Mouse (Mus musculus) left cerebral cortex, postnatal 4 days (tissue): Measurements from ENCODE around the gene Usp42. TPM values are rescaled to one million over a fixed set of nuclear protein-coding genes. Genes with fewer than 3 reads are reported as not detected.

Experiments used
- DNase-seq: peaks from one replicate; pipeline ENCODE4 v3.0.0-alpha.2; 2022
- intact Hi-C: fragments of 180-260 bp; cut with DNase I; formaldehyde crosslinking; loops from one replicate; pipeline ENCODE4 v1.15.1; 2025
- total RNA-seq, 2 experiments: library from RNA; stranded (reverse); gene quantifications; 2 replicates each; pipeline ENCODE4 v1.2.3; 2021

The Usp42 gene
- 10 to 100 TPM; 40.9 to 43.9 TPM for total RNA-seq

GRCm38 (mm10) chr5:143732180-143732891, at the start of gene Usp42:
Usp42 (minus strand) TSS chr5:143732280.
- peak; percentile 98 for DNase-seq
- intact Hi-C loops: no loop called here

DNA sequence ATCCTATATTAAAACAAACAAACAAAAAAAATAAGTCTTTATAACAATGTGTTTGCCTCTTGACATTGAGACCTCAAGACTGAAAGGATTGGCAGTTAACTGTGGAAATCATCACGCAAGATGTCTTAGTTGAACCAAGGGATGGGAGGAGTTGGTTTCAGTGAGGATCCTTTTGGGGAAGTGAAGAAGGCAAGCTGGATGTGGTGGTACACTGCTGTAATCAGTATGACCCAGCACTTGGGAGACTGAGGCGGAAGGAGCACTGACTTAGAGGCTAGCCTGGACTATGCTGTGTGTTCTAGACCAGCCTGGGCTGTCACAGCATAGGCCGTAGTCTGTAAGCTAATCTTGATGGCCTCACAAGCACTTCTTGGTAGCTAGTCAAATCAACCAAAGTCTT, 28.4 kb upstream of the Usp42 start:
- intact Hi-C loops: no loop called here
- no peak for DNase-seq

- no peak for DNase-seq
- intact Hi-C loops: no loop called here
These were observed 27.5 kb upstream of the Usp42 start for GRCm38 (mm10) chr5:143759554-143759953.

DNA sequence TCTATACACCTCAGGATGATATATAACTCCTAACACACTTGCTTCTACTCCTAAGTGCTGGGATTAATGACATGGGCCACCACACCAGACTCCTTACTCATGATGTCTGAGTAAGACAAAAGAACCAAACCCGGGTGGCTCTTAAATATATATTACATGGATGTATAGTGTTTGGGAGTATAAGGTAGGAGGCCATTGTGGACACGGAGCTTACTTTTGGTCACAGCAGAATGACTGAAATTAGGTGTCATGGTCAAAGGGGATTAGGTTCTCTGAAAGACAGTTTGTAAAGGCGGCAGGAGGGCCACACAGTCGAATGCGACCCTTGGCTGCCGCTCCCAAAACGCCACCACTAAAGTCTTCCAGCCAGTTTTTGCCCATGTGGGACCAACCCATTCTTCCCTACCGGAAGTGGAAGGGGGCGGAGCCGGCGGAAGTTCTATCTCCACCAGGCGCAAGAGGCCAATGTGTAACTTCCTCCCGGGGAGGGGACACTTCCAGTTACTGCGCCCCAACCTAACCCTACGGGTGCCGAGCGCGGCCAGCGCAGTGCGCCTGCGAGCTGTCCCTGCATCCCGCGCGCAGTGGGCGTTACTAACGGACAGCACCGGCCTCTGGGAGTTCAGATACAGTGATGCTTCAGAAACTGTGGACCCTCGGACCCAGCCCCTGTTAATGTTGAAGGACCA, 25.8 kb upstream of the Usp42 start:
- intact Hi-C loops: no loop called here
- peak; percentile 91 for DNase-seq

DNA sequence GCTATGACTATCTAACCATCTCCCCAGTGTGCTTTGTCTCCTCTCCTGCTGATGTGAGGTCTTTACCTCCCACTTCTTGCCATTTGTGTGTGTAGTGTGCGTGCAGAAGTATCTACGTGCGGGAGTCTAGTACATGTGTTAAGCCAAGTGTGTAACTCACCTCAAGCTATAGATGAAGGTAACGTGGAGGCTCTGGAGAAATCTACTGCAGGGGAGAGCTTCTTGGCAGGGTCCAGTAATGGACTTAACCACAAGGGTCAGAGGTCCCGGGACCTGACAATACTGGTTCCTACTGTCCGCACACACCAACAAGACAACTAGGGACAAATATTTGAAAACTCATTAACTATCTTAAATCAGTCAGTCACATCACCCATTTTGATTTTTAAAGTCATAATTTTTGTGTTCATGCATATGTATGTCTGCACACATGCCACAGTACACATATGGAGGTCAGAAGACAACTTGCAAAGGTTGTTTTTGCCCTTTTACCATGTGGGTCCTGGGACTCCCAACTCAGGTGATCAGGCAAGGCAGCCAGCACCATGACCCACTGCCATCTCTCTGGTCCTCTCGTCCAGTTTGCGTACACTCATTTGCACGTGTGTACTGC, 23.6 kb upstream of the Usp42 start:
- DNase-seq: no peak
- intact Hi-C loops: no loop called here

DNA sequence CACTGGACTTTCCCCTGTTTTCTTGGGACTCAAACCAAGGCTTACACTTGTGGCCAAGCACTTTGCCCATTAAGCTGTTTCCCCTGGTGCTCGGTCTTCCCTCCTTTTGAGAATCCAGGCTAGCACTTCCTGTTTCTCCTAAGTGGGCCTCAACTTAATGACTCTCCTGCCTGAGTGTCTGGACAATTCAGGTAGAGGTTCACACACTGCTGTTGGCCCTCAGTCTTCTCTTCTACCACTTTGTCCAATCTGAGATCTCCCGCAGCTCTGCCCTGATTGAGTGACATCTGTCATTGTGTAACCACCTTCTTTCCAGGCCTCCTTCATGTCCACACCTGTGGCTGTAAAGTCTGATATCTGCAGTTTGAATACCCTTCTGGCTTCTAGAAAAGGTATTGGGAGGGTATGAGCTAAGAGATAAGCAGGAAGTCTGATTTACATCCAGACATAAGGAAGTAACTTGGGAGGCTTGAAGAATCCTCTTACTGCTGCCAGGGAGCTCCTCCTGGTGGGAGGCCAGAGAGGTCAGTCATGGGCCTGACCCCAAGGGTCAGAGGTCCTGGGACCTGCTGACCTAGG, 17.6 kb upstream of the Usp42 start:
- intact Hi-C loops: no loop called here
- DNase-seq: no peak

DNA sequence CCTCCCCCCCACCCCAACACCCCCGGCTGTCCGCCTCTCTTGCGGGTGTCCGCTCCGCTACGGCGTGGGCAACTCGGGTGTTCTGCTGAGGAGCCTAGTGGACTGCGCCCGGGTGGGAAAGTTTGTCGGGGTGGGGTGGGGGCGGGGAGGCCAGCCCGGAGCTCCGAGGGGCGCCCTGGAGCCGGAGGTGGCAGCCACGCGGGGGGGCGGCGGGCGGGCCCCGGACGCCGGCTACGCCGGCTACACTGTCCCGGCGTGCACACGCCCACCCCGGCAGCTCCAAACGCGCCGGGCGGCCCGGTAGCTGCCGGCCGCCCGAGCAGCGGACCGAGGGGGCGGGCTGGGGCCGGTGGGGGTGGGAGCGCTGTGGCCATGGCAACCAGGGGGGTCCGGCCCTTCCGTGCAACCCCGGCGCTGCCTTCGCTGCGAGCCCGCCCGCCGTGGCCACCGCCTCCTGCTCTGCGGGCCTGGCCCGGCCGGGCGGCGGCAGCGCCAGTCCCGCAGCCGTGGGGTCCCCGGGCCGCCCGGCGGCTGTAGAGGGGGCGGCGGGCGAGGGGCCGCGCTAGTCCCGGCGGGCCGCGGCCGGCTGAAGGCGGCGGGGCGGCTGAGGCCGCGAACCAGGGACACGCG, 482 bp downstream of the Usp42 start:
- peak; percentile 41 for DNase-seq
- intact Hi-C loops: no loop called here

DNA sequence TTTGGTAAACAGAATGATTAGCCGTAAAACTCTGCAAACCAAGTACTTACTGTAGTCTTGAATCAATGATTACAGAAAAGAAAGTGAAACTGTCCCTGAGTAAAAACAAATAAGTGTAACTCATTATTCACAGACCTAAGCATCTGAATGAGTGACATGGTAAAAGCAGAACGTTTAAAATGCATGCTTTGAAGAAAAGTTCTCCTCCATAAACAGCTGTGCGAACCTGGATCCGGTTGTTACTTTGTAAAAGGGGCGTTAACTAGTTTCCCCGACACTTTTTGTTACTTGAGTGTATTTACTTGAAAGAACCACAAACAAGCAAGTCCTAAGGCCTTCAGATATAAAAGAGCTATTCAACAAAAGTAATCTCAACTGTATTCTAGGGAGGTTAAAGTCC, 1.2 kb downstream of the Usp42 start:
- no peak for DNase-seq
- intact Hi-C loops: no loop called here

GRCm38 (mm10) chr5:143721962-143722361, 10.1 kb downstream of the Usp42 start:
- DNase-seq: no peak
- intact Hi-C loops: no loop called here

DNA sequence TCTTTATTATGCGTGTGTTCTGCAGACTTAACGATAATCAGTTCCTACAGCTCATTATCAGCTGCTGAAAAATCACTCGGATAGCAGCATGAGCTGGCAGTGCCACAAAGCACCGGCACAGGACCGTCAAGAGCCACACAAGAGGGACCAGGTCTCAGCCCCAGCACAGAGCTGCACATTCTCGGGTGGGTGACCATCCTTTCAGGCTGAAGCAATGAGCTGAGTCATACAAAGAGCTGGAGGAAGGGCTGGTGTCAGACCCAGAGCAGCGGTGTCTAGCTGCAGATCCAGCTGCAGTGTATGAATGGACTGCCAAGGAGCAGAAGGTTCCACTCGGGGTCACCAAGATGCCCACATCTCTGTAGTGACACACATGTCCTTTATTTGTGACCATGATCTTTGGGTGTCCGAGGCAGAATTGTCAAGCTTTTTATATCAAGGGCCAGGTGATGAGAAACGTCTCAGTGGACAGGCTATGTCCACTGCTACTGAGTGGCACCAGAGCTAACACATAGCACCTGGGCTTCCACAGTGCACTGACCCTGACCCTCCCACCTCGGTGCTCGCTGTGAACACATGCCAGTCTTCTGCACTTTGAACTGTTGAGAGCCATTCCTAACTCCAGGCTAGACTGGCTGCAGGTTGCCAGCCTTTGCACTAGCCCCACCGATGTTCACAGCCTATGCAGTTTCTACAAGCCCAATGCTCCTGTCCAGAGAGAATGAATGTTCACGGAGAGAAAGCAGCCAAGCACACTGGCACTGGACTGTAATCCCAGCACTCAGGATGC, 19.9 kb downstream of the Usp42 start:
- intact Hi-C loops: loop anchor here (5.0 kb wide), 1 partner anchor 145 kb away; no protein-coding TSS in a partner anchor
- DNase-seq: no peak

GRCm38 (mm10) chr5:143711326-143711725, 20.8 kb downstream of the Usp42 start:
- intact Hi-C loops: loop anchor here (5.0 kb wide), 1 partner anchor 144 kb away; no protein-coding TSS in a partner anchor
- DNase-seq: peak; percentile 59

DNA sequence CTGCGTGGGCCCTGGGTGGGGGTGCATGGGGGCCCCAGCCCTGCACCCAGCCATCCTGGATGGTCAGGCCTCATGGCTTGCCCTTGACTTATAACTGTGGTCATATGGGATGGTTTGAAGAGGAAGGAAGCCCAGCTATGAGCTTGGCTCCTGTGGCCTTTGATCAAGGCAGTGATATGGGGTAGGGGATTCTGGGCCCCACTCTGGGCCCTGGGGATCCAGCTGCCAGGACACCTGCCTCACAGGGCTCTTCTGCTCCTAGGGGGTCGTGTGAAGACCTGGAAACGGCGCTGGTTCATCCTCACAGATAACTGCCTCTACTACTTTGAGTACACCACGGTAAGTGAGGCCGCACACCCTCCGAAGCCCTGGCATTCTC, 25.3 kb downstream of the Usp42 start:
- intact Hi-C loops: no loop called here

DNA sequence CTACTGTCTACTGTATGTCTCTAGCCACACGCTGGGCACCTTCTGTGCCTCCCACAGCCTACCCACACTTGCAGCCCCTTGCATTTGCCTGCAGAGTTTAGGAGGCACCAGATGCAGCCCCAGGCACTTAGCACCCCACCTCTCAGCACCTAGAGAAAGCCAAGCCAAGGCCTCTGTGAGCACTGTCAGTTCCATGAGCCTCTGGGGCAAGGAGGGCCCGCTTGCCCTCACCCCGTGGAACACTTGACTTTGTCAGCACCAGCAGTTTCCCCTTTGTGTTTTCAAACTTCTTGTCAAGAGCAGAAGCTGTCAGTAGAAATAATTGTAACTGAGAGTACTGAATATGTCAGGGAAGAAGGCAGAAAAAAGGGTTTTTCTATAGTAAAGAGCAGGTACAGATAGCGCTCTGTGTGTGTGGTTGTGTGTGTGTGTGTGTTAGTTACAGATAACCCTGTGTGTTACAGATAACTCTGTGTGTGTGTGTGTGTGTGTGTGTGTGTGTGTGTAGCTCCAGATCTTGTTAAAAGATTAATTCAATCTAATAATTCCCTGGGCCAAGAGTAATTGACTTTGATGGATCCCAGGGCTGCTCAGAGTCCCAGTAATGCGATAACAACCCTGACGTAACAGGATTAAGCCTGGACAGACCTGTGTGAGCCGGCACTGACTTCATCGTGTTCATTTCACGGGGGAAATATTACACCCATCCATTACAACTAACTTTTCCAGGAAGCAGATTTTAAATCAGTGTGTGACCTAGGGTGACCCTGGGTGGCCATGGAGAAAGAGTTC, 25.9 kb downstream of the Usp42 start:
- no peak for DNase-seq
- intact Hi-C loops: no loop called here

More for the DNA sequence above, 25.3 kb downstream of the Usp42 start:
- no peak for DNase-seq

DNA sequence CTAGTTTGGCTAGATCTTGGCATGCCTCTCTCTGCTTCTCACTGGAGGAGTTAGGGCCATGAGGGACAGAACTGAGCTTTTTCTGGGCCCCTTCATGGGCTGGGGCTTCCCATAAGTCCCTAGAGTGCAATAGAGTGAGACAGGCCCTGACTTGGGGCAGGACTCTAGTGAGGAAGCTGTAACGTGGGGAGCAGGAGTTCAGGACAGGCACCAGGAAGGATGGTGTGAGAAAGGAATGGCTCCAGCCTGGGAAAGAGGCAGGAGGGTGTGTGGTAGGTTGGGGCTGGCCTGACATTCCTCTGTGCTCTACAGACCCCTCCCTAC, 26.5 kb downstream of the Usp42 start:
- no peak for DNase-seq
- intact Hi-C loops: no loop called here

GRCm38 (mm10) chr5:143704875-143705658, 27.0 kb downstream of the Usp42 start:
- peak; percentile 47 for DNase-seq
- intact Hi-C loops: no loop called here

DNA sequence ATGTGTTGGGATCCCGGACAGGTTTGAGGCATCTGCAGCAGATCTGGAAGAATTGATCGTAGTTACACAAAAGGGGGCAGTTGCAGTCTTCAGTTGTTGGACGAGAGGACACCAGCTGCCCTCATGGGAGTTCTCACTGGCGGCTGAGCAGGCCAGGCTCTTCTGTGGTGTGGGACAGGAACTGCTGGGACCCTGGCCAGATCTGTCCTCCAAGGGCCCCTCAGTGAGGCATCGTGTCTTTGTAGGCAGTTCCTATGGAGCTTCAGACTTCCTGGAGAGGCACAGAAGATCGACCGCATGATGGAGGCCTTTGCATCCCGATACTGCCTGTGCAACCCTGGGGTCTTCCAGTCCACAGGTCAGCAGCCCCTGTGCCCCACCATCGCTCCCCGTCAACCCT, 31.0 kb downstream of the Usp42 start:
- DNase-seq: no peak
- intact Hi-C loops: no loop called here

GRCm38 (mm10) chr5:143700247-143700646, 31.8 kb downstream of the Usp42 start:
- intact Hi-C loops: no loop called here
- DNase-seq: no peak

GRCm38 (mm10) chr5:143698454-143698853, 33.6 kb downstream of the Usp42 start:
- intact Hi-C loops: no loop called here
- DNase-seq: no peak

- DNase-seq: no peak
- intact Hi-C loops: no loop called here
These were observed 35.8 kb downstream of the Usp42 start for GRCm38 (mm10) chr5:143696323-143696722.
